Mouse (Mus musculus) limb, embryonic 14.5 days (tissue): Measurements from ENCODE around the gene Ccdc153. TPM values are rescaled to one million over a fixed set of nuclear protein-coding genes. Genes with fewer than 3 reads are reported as not detected.

Experiments
- ATAC-seq: fragments of 200-750 bp; cut with Nextera tagmentation; 2 replicates; pipeline ENCODE4 v1.8.0; 2017; ENCODE audit warnings: low read depth, moderate number of reproducible peaks, moderate TSS enrichment; ENCODE audit not compliant: low FRiP score
- DNase-seq: peaks from one replicate; pipeline ENCODE4 v3.0.0-alpha.2; 2015; ENCODE audit warnings: low spot score
- H3K27ac ChIP-seq: fragments of 300-500 bp; sonication (generic); replicated peaks from 2 replicates; pipeline ENCODE4 v1.5.1; 2014; ENCODE audit warnings: low read depth, mild to moderate bottlenecking, low read length, moderate library complexity, mixed read lengths
- H3K27me3 ChIP-seq: fragments of 300-500 bp; sonication (generic); 2 replicates; pipeline ENCODE4 v1.6.1; 2014; ENCODE audit warnings: low read length, mixed read lengths; ENCODE audit not compliant: control insufficient read depth, insufficient read depth
- H3K36me3 ChIP-seq: fragments of 300-500 bp; sonication (generic); 2 replicates; pipeline ENCODE4 v1.6.1; 2014; ENCODE audit warnings: mild to moderate bottlenecking, low read length, moderate library complexity, mixed read lengths; ENCODE audit not compliant: control insufficient read depth, insufficient read depth
- H3K4me1 ChIP-seq: fragments of 300-500 bp; sonication (generic); 2 replicates; pipeline ENCODE4 v1.6.1; 2014; ENCODE audit warnings: antibody characterized with exemption, low read length, mixed read lengths; ENCODE audit not compliant: control insufficient read depth, insufficient read depth
- H3K4me2 ChIP-seq: fragments of 300-500 bp; sonication (generic); replicated peaks from 2 replicates; pipeline ENCODE4 v1.6.1; 2014; ENCODE audit warnings: low read depth, mild to moderate bottlenecking, low read length, moderate library complexity; ENCODE audit not compliant: severe bottlenecking
- H3K4me3 ChIP-seq: fragments of 300-500 bp; sonication (generic); replicated peaks from 2 replicates; pipeline ENCODE4 v1.5.1; 2014; ENCODE audit warnings: low read length
- H3K9ac ChIP-seq: fragments of 300-500 bp; sonication (generic); 2 replicates; pipeline ENCODE4 v1.6.1; 2014; ENCODE audit warnings: mild to moderate bottlenecking, low read depth, low read length, moderate library complexity; ENCODE audit not compliant: severe bottlenecking
- H3K9me3 ChIP-seq: fragments of 300-500 bp; sonication (generic); 2 replicates; pipeline ENCODE4 v1.6.1; 2016; ENCODE audit warnings: low read length; ENCODE audit not compliant: control insufficient read depth
- POLR2A ChIP-seq: fragments of 200-500 bp; IDR thresholded peaks from 2 replicates; pipeline ENCODE4 v1.8.0; 2012; ENCODE audit warnings: inconsistent platforms, mild to moderate bottlenecking, moderate library complexity, borderline replicate concordance; ENCODE audit not compliant: insufficient read depth, insufficient read length; ENCODE audit errors: extremely low read depth
- WGBS: fragments of 180-500 bp; shearing (Covaris S2); extraction: QIAGEN DNeasy Blood & Tissue Kit; methylation state at CpG from one replicate; pipeline ENCODE4 v1.1.7; 2014; 5-methylcytosine and 5-hydroxymethylcytosine counted together
- polyA plus RNA-seq, 2 experiments: library from polyadenylated mRNA; depleted of rRNA in 1 of 2; stranded (reverse) in 1 of 2; unstranded in 1 of 2; fragments of >200 nt; fragmentation: Nextera tagmentation in 1 of 2; extraction: Ambion mirVana in 1 of 2; gene quantifications; 2 replicates each; pipeline versions ENCODE4 v1.2.1 to v1.2.3; 2012 to 2014

The Ccdc153 gene
- polyA plus RNA-seq, 2 experiments: not detected

GRCm38 (mm10) chr9:44268027-44268360, 27.5 kb downstream of the Ccdc153 start:
- peaks cover 11% of the 10 kb centered on the region for H3K4me1 ChIP-seq
- peak overlapping the region; percentile 54 for H3K4me3 ChIP-seq
- H3K9ac ChIP-seq: peak overlapping the region; percentile 92
- H3K27ac ChIP-seq: peak overlapping the region; percentile 86
- no peaks in the 10 kb centered on the region for H3K9me3 ChIP-seq
- no peak for TF ChIP-seq POLR2A
- H3K36me3 ChIP-seq: peaks cover 5% of the 10 kb centered on the region; the same call in 1 of the 2 replicates
- ATAC-seq: peak; percentile 85
- 4% methylated on average over 27 of the region's 28 CpGs for WGBS
- H3K27me3 ChIP-seq: no peaks in the 10 kb centered on the region
- peak; percentile 82 for DNase-seq
- H3K4me2 ChIP-seq: peak overlapping the region; percentile 91

- Histone ChIP-seq H3K4me3 (peak within 1 kb of the TSS; percentile 54), H3K4me1 (peaks cover 11% of the 10 kb centered on the region), H3K36me3 (0 out of 2 replicates have a peak, but pooled peaks cover 5% of the 10 kb centered on the region), H3K27me3 (no peaks in the 10 kb centered on the region), H3K4me2 (peak within 1 kb of the TSS; percentile 91), H3K9ac (peak within 1 kb of the TSS; percentile 92), H3K9me3 (no peaks in the 10 kb centered on the region), H3K27ac (peak within 1 kb of the TSS; percentile 86)
- ATAC-seq (no peak), DNase-seq (no peak)
- TF ChIP-seq POLR2A: no peak
- 80% methylated on average over 6 of the region's 6 CpGs for WGBS
These were observed 28.0 kb downstream of the Ccdc153 start, which contains the start of gene Nlrx1 for GRCm38 (mm10) chr9:44268432-44268831. Gene Nlrx1 (minus strand): TSS chr9:44268599.

- DNase-seq (no peak), ATAC-seq (no peak)
- peaks cover 11% of the 10 kb centered on the region for H3K4me1 ChIP-seq
- no peak overlapping the region for H3K27ac ChIP-seq
- no peak overlapping the region for H3K9ac ChIP-seq
- no peak overlapping the region for H3K4me3 ChIP-seq
- no peak for TF ChIP-seq POLR2A
- no peaks in the 10 kb centered on the region for H3K9me3 ChIP-seq
- H3K4me2 ChIP-seq: no peak overlapping the region
- 89% methylated on average over 3 of the region's 3 CpGs for WGBS
- H3K36me3 ChIP-seq: peaks cover 7% of the 10 kb centered on the region; the same call in 1 of the 2 replicates
- H3K27me3 ChIP-seq: no peaks in the 10 kb centered on the region
These were observed 28.6 kb downstream of the Ccdc153 start for GRCm38 (mm10) chr9:44269077-44269476.

GRCm38 (mm10) chr9:44269973-44270372, 29.5 kb downstream of the Ccdc153 start:
- TF ChIP-seq POLR2A: no peak
- H3K27ac ChIP-seq: no peak overlapping the region
- ATAC-seq (no peak), DNase-seq (no peak)
- no peak overlapping the region for H3K4me3 ChIP-seq
- H3K9ac ChIP-seq: no peak overlapping the region
- no peaks in the 10 kb centered on the region for H3K27me3 ChIP-seq
- H3K9me3 ChIP-seq: no peaks in the 10 kb centered on the region
- H3K4me2 ChIP-seq: no peak overlapping the region
- H3K4me1 ChIP-seq: peaks cover 11% of the 10 kb centered on the region
- H3K36me3 ChIP-seq: peaks cover 7% of the 10 kb centered on the region
- 78% methylated on average over 4 of the region's 4 CpGs for WGBS

- peaks cover 34% of the 10 kb centered on the region for H3K36me3 ChIP-seq
- WGBS: 59% methylated on average over 5 of the region's 5 CpGs
- DNase-seq: no peak
These were observed 42.7 kb downstream of the Ccdc153 start for GRCm38 (mm10) chr9:44283183-44283582.

More at GRCm38 (mm10) chr9:44283183-44283582, 42.7 kb downstream of the Ccdc153 start:
- Histone ChIP-seq H3K9me3 (no peaks in the 10 kb centered on the region), H3K27ac (no peak overlapping the region), H3K27me3 (no peaks in the 10 kb centered on the region), H3K4me1 (peaks cover 4% of the 10 kb centered on the region; the same call in 1 of the 2 replicates), H3K4me2 (no peak overlapping the region), H3K9ac (no peak overlapping the region), H3K4me3 (no peak overlapping the region)
- no peak for ATAC-seq
- TF ChIP-seq POLR2A: no peak
